Mouse (Mus musculus) CH12.LX (cell line): ENCODE data around the gene Msi2. TPM values are rescaled to one million over a fixed set of nuclear protein-coding genes. Genes with fewer than 3 reads are reported as not detected.
A peak's percentile ranks its signal among the peaks of the same experiment; 100 is the strongest.

ENCODE experiments used
- DNase-seq: peaks from one replicate; pipeline ENCODE4 v3.0.0-alpha.2; 2013; ENCODE audit errors: extremely low read depth
- H3K27ac ChIP-seq: 2 replicates; pipeline ENCODE4 v1.5.1; 2012; ENCODE audit warnings: low read depth, mild to moderate bottlenecking, control low read depth, moderate library complexity; ENCODE audit not compliant: insufficient read depth
- H3K27me3 ChIP-seq: replicated peaks from 2 replicates; pipeline ENCODE3; 2012; ENCODE audit warnings: inconsistent platforms
- H3K36me3 ChIP-seq, 2 experiments: replicated peaks in 1 of 2; 2 replicates each; pipeline versions ENCODE3 to v1.6.1; 2012; ENCODE audit warnings: inconsistent platforms in 1 of 2, low read length in 1 of 2, mild to moderate bottlenecking in 1 of 2, mixed read lengths in 1 of 2, moderate library complexity in 1 of 2; ENCODE audit not compliant: control insufficient read depth in 1 of 2, insufficient read depth in 1 of 2
- H3K4me1 ChIP-seq, 2 experiments: 2 replicates each; pipeline ENCODE4 v1.6.1; 2012; ENCODE audit warnings: inconsistent platforms in 1 of 2, moderate library complexity in 1 of 2; ENCODE audit not compliant: insufficient read depth in 2 of 2, control insufficient read depth in 1 of 2
- H3K4me2 ChIP-seq: 2 replicates; pipeline ENCODE4 v1.6.1; 2012; ENCODE audit warnings: low read depth, mild to moderate bottlenecking, control low read depth; ENCODE audit not compliant: poor library complexity, insufficient read depth, severe bottlenecking
- H3K4me3 ChIP-seq, 3 experiments: fragments of 150-350 bp in 1 of 3; sonication (generic) in 1 of 3; replicated peaks in 1 of 3; 2 replicates each; pipeline versions ENCODE3 to v1.5.1; 2011 to 2012; ENCODE audit warnings: low read depth in 2 of 3, low read length in 2 of 3, mild to moderate bottlenecking in 2 of 3, moderate library complexity in 2 of 3, control low read depth in 1 of 3, improper control_type of control experiment in 1 of 3, inconsistent platforms in 1 of 3, mixed read lengths in 1 of 3; ENCODE audit not compliant: poor library complexity in 1 of 3
- H3K79me2 ChIP-seq: replicated peaks from 2 replicates; pipeline ENCODE4 v1.6.1; 2012; ENCODE audit warnings: mild to moderate bottlenecking, moderate library complexity; ENCODE audit not compliant: control insufficient read depth, poor library complexity, insufficient read depth, severe bottlenecking; ENCODE audit errors: extremely low read depth
- H3K9ac ChIP-seq: 2 replicates; pipeline ENCODE4 v1.6.1; 2012; ENCODE audit warnings: low read depth, mild to moderate bottlenecking, control low read depth, moderate library complexity; ENCODE audit not compliant: insufficient read depth
- H3K9me3 ChIP-seq: replicated peaks from 2 replicates; pipeline ENCODE3; 2012; ENCODE audit warnings: low read length, inconsistent platforms, mixed read lengths
- BHLHE40 ChIP-seq: IDR thresholded peaks from 2 replicates; pipeline ENCODE4 v1.6.1; 2011; ENCODE audit warnings: mild to moderate bottlenecking, low read depth, low read length, improper control_type of control experiment
- CHD1 ChIP-seq: IDR thresholded peaks from 2 replicates; pipeline ENCODE4 v1.6.1; 2012; ENCODE audit warnings: low read depth, low read length, improper control_type of control experiment, inconsistent platforms
- CHD2 ChIP-seq: IDR thresholded peaks from 2 replicates; pipeline ENCODE4 v1.6.1; 2011; ENCODE audit warnings: low read length, improper control_type of control experiment
- CTCF ChIP-seq, 2 experiments: IDR thresholded peaks in 1 of 2; conservative IDR thresholded peaks in 1 of 2; 2 replicates each; pipeline ENCODE4 v1.5.1; 2011 to 2012; ENCODE audit warnings: low read depth in 2 of 2, low read length in 2 of 2, improper control_type of control experiment in 1 of 2, inconsistent platforms in 1 of 2, mild to moderate bottlenecking in 1 of 2, moderate library complexity in 1 of 2
- E2F4 ChIP-seq: IDR thresholded peaks from 2 replicates; pipeline ENCODE4 v1.6.1; 2011; ENCODE audit warnings: low read depth, low read length, improper control_type of control experiment; ENCODE audit not compliant: insufficient replicate concordance
- ELF1 ChIP-seq: IDR thresholded peaks from 2 replicates; pipeline ENCODE4 v1.6.1; 2014; ENCODE audit warnings: low read depth, mild to moderate bottlenecking, inconsistent platforms, low read length, improper control_type of control experiment
- EP300 ChIP-seq: IDR thresholded peaks from 2 replicates; pipeline ENCODE4 v1.6.1; 2011; ENCODE audit warnings: low read length, improper control_type of control experiment
- ETS1 ChIP-seq: conservative IDR thresholded peaks from 2 replicates; pipeline ENCODE4 v1.6.1; 2012; ENCODE audit warnings: low read depth, mild to moderate bottlenecking, inconsistent platforms, low read length, improper control_type of control experiment, moderate library complexity
- GABPA ChIP-seq: IDR thresholded peaks from 2 replicates; pipeline ENCODE4 v1.6.1; 2012; ENCODE audit warnings: low read depth, low read length, improper control_type of control experiment, inconsistent platforms; ENCODE audit not compliant: insufficient replicate concordance
- HCFC1 ChIP-seq: IDR thresholded peaks from 2 replicates; pipeline ENCODE4 v1.6.1; 2012; ENCODE audit warnings: low read depth, mild to moderate bottlenecking, inconsistent platforms, low read length, improper control_type of control experiment
- IRF4 ChIP-seq: IDR thresholded peaks from 2 replicates; pipeline ENCODE4 v1.6.1; 2014; ENCODE audit warnings: low read depth, mild to moderate bottlenecking, inconsistent platforms, low read length, improper control_type of control experiment
- JUND ChIP-seq: conservative IDR thresholded peaks from 2 replicates; pipeline ENCODE4 v1.6.1; 2011; ENCODE audit warnings: low read depth, low read length, improper control_type of control experiment
- KAT2A ChIP-seq: IDR thresholded peaks from 2 replicates; pipeline ENCODE4 v1.6.1; 2012; ENCODE audit warnings: low read length, improper control_type of control experiment, inconsistent platforms; ENCODE audit not compliant: insufficient replicate concordance
- MAFK ChIP-seq: IDR thresholded peaks from 2 replicates; pipeline ENCODE4 v1.6.1; 2011; ENCODE audit warnings: low read length, improper control_type of control experiment; ENCODE audit not compliant: insufficient replicate concordance
- MAX ChIP-seq: IDR thresholded peaks from 2 replicates; pipeline ENCODE4 v1.6.1; 2011; ENCODE audit warnings: low read length, improper control_type of control experiment
- MAZ ChIP-seq: IDR thresholded peaks from 2 replicates; pipeline ENCODE4 v1.6.1; 2012; ENCODE audit warnings: low read depth, mild to moderate bottlenecking, inconsistent platforms, low read length, improper control_type of control experiment, moderate library complexity
- MEF2A ChIP-seq: IDR thresholded peaks from 2 replicates; pipeline ENCODE4 v1.6.1; 2014; ENCODE audit warnings: low read depth, mild to moderate bottlenecking, inconsistent platforms, low read length, improper control_type of control experiment, borderline replicate concordance
- MYC ChIP-seq: IDR thresholded peaks from 2 replicates; pipeline ENCODE4 v1.6.1; 2011; ENCODE audit warnings: low read depth, mild to moderate bottlenecking, improper control_type of control experiment, low read length
- NELFE ChIP-seq: IDR thresholded peaks from 2 replicates; pipeline ENCODE4 v1.6.1; 2011; ENCODE audit warnings: low read depth, low read length, improper control_type of control experiment
- PAX5 ChIP-seq: IDR thresholded peaks from 2 replicates; pipeline ENCODE4 v1.6.1; 2012; ENCODE audit warnings: low read length, inconsistent platforms, mixed read lengths
- POLR2A ChIP-seq: IDR thresholded peaks from 2 replicates; pipeline ENCODE4 v1.6.1; 2011; ENCODE audit warnings: low read depth, mild to moderate bottlenecking, improper control_type of control experiment, low read length
- POLR2AphosphoS2 ChIP-seq: IDR thresholded peaks from 2 replicates; pipeline ENCODE4 v1.6.1; 2011; ENCODE audit warnings: low read depth, low read length, improper control_type of control experiment
- RAD21 ChIP-seq: IDR thresholded peaks from 2 replicates; pipeline ENCODE4 v1.6.1; 2011; ENCODE audit warnings: low read depth, mild to moderate bottlenecking, low read length, improper control_type of control experiment, moderate library complexity
- RCOR1 ChIP-seq: conservative IDR thresholded peaks from 2 replicates; pipeline ENCODE4 v1.6.1; 2012; ENCODE audit warnings: low read depth, mild to moderate bottlenecking, inconsistent platforms, low read length, improper control_type of control experiment
- SIN3A ChIP-seq: IDR thresholded peaks from 2 replicates; pipeline ENCODE4 v1.6.1; 2012; ENCODE audit warnings: low read length, improper control_type of control experiment, inconsistent platforms
- TCF12 ChIP-seq: IDR thresholded peaks from 2 replicates; pipeline ENCODE4 v1.6.1; 2014; ENCODE audit warnings: low read depth, mild to moderate bottlenecking, inconsistent platforms, low read length, improper control_type of control experiment
- UBTF ChIP-seq: IDR thresholded peaks from 2 replicates; pipeline ENCODE4 v1.6.1; 2012; ENCODE audit warnings: low read depth, mild to moderate bottlenecking, inconsistent platforms, low read length, improper control_type of control experiment, moderate library complexity
- USF1 ChIP-seq: IDR thresholded peaks from 2 replicates; pipeline ENCODE4 v1.6.1; 2014; ENCODE audit warnings: low read depth, mild to moderate bottlenecking, inconsistent platforms, low read length, improper control_type of control experiment
- USF2 ChIP-seq: conservative IDR thresholded peaks from 2 replicates; pipeline ENCODE4 v1.6.1; 2011; ENCODE audit warnings: low read depth, low read length, improper control_type of control experiment
- ZC3H11A ChIP-seq: IDR thresholded peaks from 2 replicates; pipeline ENCODE4 v1.6.1; 2012; ENCODE audit warnings: low read depth, mild to moderate bottlenecking, inconsistent platforms, low read length, improper control_type of control experiment
- ZKSCAN1 ChIP-seq: IDR thresholded peaks from 2 replicates; pipeline ENCODE4 v1.6.1; 2012; ENCODE audit warnings: low read depth, inconsistent platforms, low read length, improper control_type of control experiment, borderline replicate concordance
- ZMIZ1 ChIP-seq: IDR thresholded peaks from 2 replicates; pipeline ENCODE4 v1.6.1; 2012; ENCODE audit warnings: low read depth, mild to moderate bottlenecking, inconsistent platforms, low read length, improper control_type of control experiment
- dilution Hi-C: fragments of 300-500 bp; cut with MboI; formaldehyde crosslinking; loops from 2 replicates; pipeline ENCODE4 v1.14.3; 2020; ENCODE audit warnings: low sequenced_read_pairs; ENCODE audit not compliant: extremely low pct_unique_long_range_greater_than_20kb, extremely low pct_ligation_motif_present
- in situ Hi-C: fragments of 300-500 bp; cut with MboI; formaldehyde crosslinking; loops from 3 replicates; pipeline ENCODE4 v1.14.3; 2019; ENCODE audit warnings: low sequenced_read_pairs, low pct_ligation_motif_present, low pct_unique_long_range_greater_than_20kb, mixed read lengths
- polyA plus RNA-seq: library from polyadenylated mRNA; unstranded; fragments of >175 nt; gene quantifications from 2 replicates; pipeline ENCODE4 v1.2.1, GENCODE M21; 2012; ENCODE audit warnings: low read depth; ENCODE audit not compliant: insufficient read length
- total RNA-seq, 2 experiments: library from RNA; depleted of rRNA; stranded (reverse); fragments of 300-350 nt in 1 of 2; fragments of >200 nt in 1 of 2; gene quantifications; 2 replicates each; pipeline ENCODE4 v1.2.3; 2012 to 2014

Gene Msi2
- total and polyA plus RNA-seq, 3 experiments, result 40.3 to 73.1 (median 52.6) TPM

- Histone ChIP-seq H3K79me2 (peaks cover 40% of the 10 kb centered on the region), H3K9ac (peak overlapping the region; percentile 95), H3K4me1 (peaks cover 0 to 52% of the 10 kb centered on the region in 2 experiments; a peak in 2 of 4 replicates), H3K4me3 (peak overlapping the region; percentile 86 to 96 (median 95)), H3K36me3 (peaks cover under 1 to 24% of the 10 kb centered on the region in 2 experiments), H3K27me3 (no peaks in the 10 kb centered on the region), H3K4me2 (peak overlapping the region; percentile 92), H3K27ac (peak overlapping the region; percentile 54), H3K9me3 (no peaks in the 10 kb centered on the region)
- dilution Hi-C loops (no loop called here), in situ Hi-C loops (no loop called here)
- TF ChIP-seq UBTF, result 0 out of 2 replicates have a peak, but pooled peaks have one; percentile 31
- TF ChIP-seq MAZ, result 0 out of 2 replicates have a peak, but pooled peaks have one; percentile 36
- no peak; the same call in 1 of the 2 replicates for TF ChIP-seq POLR2A
- peak; percentile 42 for DNase-seq
Observed at GRCm38 (mm10) chr11:88717644-88718049, 666 bp downstream of the Msi2 start.

GRCm38 (mm10) chr11:88717016-88717643 is 1.2 kb downstream of the Msi2 start:
- Histone ChIP-seq H3K27ac (no peak overlapping the region), H3K4me2 (peak overlapping the region; percentile 92)
- dilution Hi-C loops, result no loop called here
- TF ChIP-seq MAX (no peak), MAFK (no peak), TCF12 (0 out of 2 replicates have a peak, but pooled peaks have one; percentile 6), CTCF (conservative IDR thresholded peaks at IDR 0.05 in 1 of 2, IDR thresholded peaks at IDR 0.05 in 1 of 2; ENCODE audit: low read depth in 2 of 2, low read length in 2 of 2) (no peak), RAD21 (no peak), MAZ (peak; percentile 52; the same call in 1 of the 2 replicates), NELFE (no peak), UBTF (no peak), CHD1 (peak; percentile 77), ZKSCAN1 (no peak), CHD2 (no peak), USF1 (no peak), JUND (no peak), ZC3H11A (no peak), SIN3A (0 out of 2 replicates have a peak, but pooled peaks have one; percentile 40), RCOR1 (no peak), ETS1 (no peak), EP300 (0 out of 2 replicates have a peak, but pooled peaks have one; percentile 30), HCFC1 (no peak), BHLHE40 (no peak), PAX5 (no peak), KAT2A (no peak), MEF2A (no peak), IRF4 (no peak), MYC (no peak), GABPA (no peak), POLR2A (no peak), POLR2AphosphoS2 (no peak), E2F4 (no peak), ZMIZ1 (no peak), ELF1 (no peak), USF2 (no peak)

More at GRCm38 (mm10) chr11:88717016-88717643, 1.2 kb downstream of the Msi2 start:
- H3K79me2 ChIP-seq, result peaks cover 40% of the 10 kb centered on the region
- peak; percentile 15 for DNase-seq
- peak overlapping the region; percentile 95 for H3K9ac ChIP-seq
- in situ Hi-C loops, result no loop called here
- no peaks in the 10 kb centered on the region for H3K27me3 ChIP-seq
- H3K4me1 ChIP-seq, result peaks cover 0 to 52% of the 10 kb centered on the region in 2 experiments; a peak in 2 of 4 replicates
- no peaks in the 10 kb centered on the region for H3K9me3 ChIP-seq
- H3K4me3 ChIP-seq, result peak overlapping the region; percentile 86 to 96 (median 95)
- H3K36me3 ChIP-seq, result peaks cover 3 to 29% of the 10 kb centered on the region in 2 experiments
